ENCODE assay signal across 18 mouse cellular contexts in the genomic region with DNA sequence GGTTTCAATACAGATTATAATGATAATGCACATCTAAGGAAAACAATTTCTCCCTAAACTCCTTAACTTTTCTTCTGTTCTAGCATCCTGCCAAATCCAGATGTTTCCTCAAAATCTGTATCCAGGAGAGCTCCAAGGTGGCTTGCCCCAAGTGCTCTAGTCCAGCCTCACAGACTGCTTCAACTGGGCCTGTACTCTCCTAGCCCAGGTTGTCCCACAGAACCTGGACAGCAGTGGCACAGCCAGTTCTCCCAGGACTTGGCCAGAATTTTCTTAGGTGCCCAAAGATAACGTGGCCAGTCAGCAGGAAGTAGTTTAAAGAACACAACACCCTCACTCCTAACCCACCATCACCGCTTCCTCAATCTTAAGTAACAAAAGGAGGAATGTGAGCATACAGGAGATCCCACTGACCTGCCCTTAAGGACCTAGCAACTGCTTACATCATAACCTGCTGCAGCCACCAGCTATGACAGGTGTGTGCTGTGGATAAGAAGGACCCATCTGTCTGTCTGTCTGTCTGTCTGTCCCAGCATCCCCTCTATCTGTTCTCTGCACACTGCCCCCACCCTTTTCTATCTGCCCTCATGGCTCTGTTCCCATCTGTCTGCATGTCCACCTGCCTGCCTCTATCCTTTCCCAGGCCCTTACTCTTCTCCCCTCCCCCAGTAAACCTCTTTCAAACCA.
DNase-seq lines count a peak whose midpoint lies in the region; ATAC-seq and TF ChIP-seq lines count a peak whose summit lies in the region.
"Had no signal": no experiment of that assay in that cellular context is flagged by ENCODE, and none has a peak within 500 bp of the region (broad histone marks: within the 10 kb centered on the region; RNA-seq: fewer than 3 reads in every experiment).

No protein-coding gene starts in this region.

- peak; percentile 67 for ATAC-seq in kidney, embryonic 15.5 days (replicated peaks; ENCODE audit: low FRiP score)
- peak; percentile 19; the same call in 1 of the 2 replicates for ATAC-seq in intestine, embryonic 16.5 days
- ATAC-seq in megakaryocyte, adult 5-6 weeks (ENCODE audit: poor library complexity, severe bottlenecking), result peak; percentile 30; the same call in 1 of the 2 replicates
- ATAC-seq in stomach, embryonic 16.5 days (ENCODE audit: insufficient read depth, low FRiP score), result peak; percentile 54
- ATAC-seq: forebrain, embryonic 15.5 days had no signal

- H3K27me3 ChIP-seq in kidney, embryonic 15.5 days, result no peaks in the 10 kb centered on the region
- H3K27me3 ChIP-seq in intestine, embryonic 16.5 days (replicated peaks; ENCODE audit: control insufficient read depth, insufficient read depth, low read length), result no peaks in the 10 kb centered on the region
- no peaks in the 10 kb centered on the region for H3K27me3 ChIP-seq in stomach, embryonic 16.5 days (ENCODE audit: control insufficient read depth, insufficient read depth, low read length)
- no peaks in the 10 kb centered on the region for H3K27me3 ChIP-seq in thymus, adult 2 months (ENCODE audit: control insufficient read depth, insufficient read depth, low read length)
- H3K27me3 ChIP-seq in hindbrain, embryonic 10.5 days (ENCODE audit: insufficient read depth, poor library complexity, severe bottlenecking), result no peaks in the 10 kb centered on the region
- H3K27me3 ChIP-seq: forebrain, embryonic 15.5 days; neural tube, embryonic 15.5 days had no signal

- no peak for DNase-seq in kidney, adult 8-10 months
- DNase-seq in thymus, adult 2 months, result no peak
- DNase-seq in cerebellum, postnatal 10 days, result no peak
- DNase-seq in hindbrain, embryonic 10.5 days (ENCODE audit: low spot score), result no peak
- DNase-seq: B cell, adult 2 months; cerebellum, adult 2 months; embryo, embryonic 11 days; heart, adult 11 months; heart, postnatal 14 days; kidney, postnatal 10 days; left cerebral cortex, postnatal 4 days; lung, embryonic 14.5 days had no signal

- H3K4me1 ChIP-seq in kidney, embryonic 15.5 days, result peaks cover 15% of the 10 kb centered on the region
- H3K4me1 ChIP-seq in intestine, embryonic 16.5 days (ENCODE audit: control insufficient read depth, insufficient read depth, low read length), result peaks cover 36% of the 10 kb centered on the region
- peaks cover 26% of the 10 kb centered on the region for H3K4me1 ChIP-seq in stomach, embryonic 16.5 days (ENCODE audit: control insufficient read depth, insufficient read depth, low read length)
- H3K4me1 ChIP-seq in thymus, adult 2 months (replicated peaks; ENCODE audit: control insufficient read depth, insufficient read depth, low read length), result no peaks in the 10 kb centered on the region
- H3K4me1 ChIP-seq in hindbrain, embryonic 10.5 days (replicated peaks), result peaks cover 11% of the 10 kb centered on the region
- H3K4me1 ChIP-seq: forebrain, embryonic 15.5 days had no signal

- H3K4me3 ChIP-seq in kidney, embryonic 15.5 days (replicated peaks), result no peak overlapping the region
- no peak overlapping the region for H3K4me3 ChIP-seq in intestine, embryonic 16.5 days (ENCODE audit: low read length)
- H3K4me3 ChIP-seq in stomach, embryonic 16.5 days (replicated peaks; ENCODE audit: low read length), result no peak overlapping the region
- no peak overlapping the region for H3K4me3 ChIP-seq in thymus, adult 2 months (ENCODE audit: control insufficient read depth, insufficient read depth, low read length)
- H3K4me3 ChIP-seq in hindbrain, embryonic 10.5 days, result no peak overlapping the region
- H3K4me3 ChIP-seq: forebrain, embryonic 15.5 days; neural tube, embryonic 15.5 days had no signal

- no peaks in the 10 kb centered on the region for H3K36me3 ChIP-seq in kidney, embryonic 15.5 days
- H3K36me3 ChIP-seq in intestine, embryonic 16.5 days (ENCODE audit: control insufficient read depth, insufficient read depth, low read length), result no peaks in the 10 kb centered on the region
- no peaks in the 10 kb centered on the region for H3K36me3 ChIP-seq in stomach, embryonic 16.5 days (ENCODE audit: control insufficient read depth, insufficient read depth, low read length)
- H3K36me3 ChIP-seq in thymus, adult 2 months (ENCODE audit: control insufficient read depth, insufficient read depth, low read length), result no peaks in the 10 kb centered on the region
- no peaks in the 10 kb centered on the region; the same call in 1 of the 2 replicates for H3K36me3 ChIP-seq in hindbrain, embryonic 10.5 days
- H3K36me3 ChIP-seq: forebrain, embryonic 15.5 days; neural tube, embryonic 15.5 days had no signal

- 78% methylated on average over 2 of the region's 2 CpGs for WGBS in kidney, embryonic 15.5 days
- 78% methylated on average over 2 of the region's 2 CpGs for WGBS in intestine, embryonic 16.5 days
- WGBS in stomach, embryonic 16.5 days, result 70% methylated on average over 2 of the region's 2 CpGs
- WGBS in thymus, adult 2 months, result 51% methylated on average over 2 of the region's 2 CpGs
- WGBS in hindbrain, embryonic 10.5 days, result 85% methylated on average over 2 of the region's 2 CpGs

- no peak for TF ChIP-seq CTCF in thymus, adult 2 months (IDR thresholded peaks at IDR 0.05; ENCODE audit: borderline replicate concordance, control insufficient read depth, extremely low read depth, insufficient read depth, low read length, poor library complexity)

- no peak for TF ChIP-seq POLR2A in thymus, adult 2 months (IDR thresholded peaks at IDR 0.05; ENCODE audit: control insufficient read depth, extremely low read depth, insufficient read depth, low read length, poor library complexity)

- no peak overlapping the region for H3K4me2 ChIP-seq in kidney, embryonic 15.5 days
- H3K4me2 ChIP-seq in intestine, embryonic 16.5 days (ENCODE audit: low read depth, low read length), result no peak overlapping the region
- H3K4me2 ChIP-seq in stomach, embryonic 16.5 days (ENCODE audit: low read depth, low read length), result no peak overlapping the region
- H3K4me2 ChIP-seq: forebrain, embryonic 15.5 days; lung, embryonic 14.5 days; neural tube, embryonic 15.5 days had no signal

- H3K27ac ChIP-seq in kidney, embryonic 15.5 days, result no peak overlapping the region
- no peak overlapping the region for H3K27ac ChIP-seq in intestine, embryonic 16.5 days (ENCODE audit: low read length)
- H3K27ac ChIP-seq in stomach, embryonic 16.5 days (ENCODE audit: low read length), result no peak overlapping the region
- H3K27ac ChIP-seq in thymus, adult 2 months (ENCODE audit: control insufficient read depth, insufficient read depth, low read length), result no peak overlapping the region
- no peak overlapping the region for H3K27ac ChIP-seq in hindbrain, embryonic 10.5 days
- H3K27ac ChIP-seq: forebrain, embryonic 15.5 days; neural tube, embryonic 15.5 days had no signal

- H3K9ac ChIP-seq in kidney, embryonic 15.5 days, result no peak overlapping the region
- no peak overlapping the region for H3K9ac ChIP-seq in intestine, embryonic 16.5 days (ENCODE audit: low read depth, low read length)
- no peak overlapping the region for H3K9ac ChIP-seq in stomach, embryonic 16.5 days (ENCODE audit: low read length)
- H3K9ac ChIP-seq: forebrain, embryonic 15.5 days; lung, embryonic 14.5 days; neural tube, embryonic 15.5 days had no signal

- no peaks in the 10 kb centered on the region for H3K9me3 ChIP-seq in kidney, embryonic 15.5 days (replicated peaks)
- no peaks in the 10 kb centered on the region for H3K9me3 ChIP-seq in intestine, embryonic 16.5 days (ENCODE audit: control insufficient read depth, low read length)
- H3K9me3 ChIP-seq in stomach, embryonic 16.5 days (replicated peaks; ENCODE audit: control insufficient read depth, low read length), result no peaks in the 10 kb centered on the region
- no peaks in the 10 kb centered on the region for H3K9me3 ChIP-seq in hindbrain, embryonic 10.5 days
- H3K9me3 ChIP-seq: forebrain, embryonic 15.5 days; neural tube, embryonic 15.5 days had no signal
